Mouse (Mus musculus): ENCODE results near the gene Smo. TPM values are rescaled to one million over a fixed set of nuclear protein-coding genes. Genes with fewer than 3 reads are reported as not detected.

The Smo gene
- polyA plus RNA-seq, 1 experiment, result 4.6 TPM

DNA sequence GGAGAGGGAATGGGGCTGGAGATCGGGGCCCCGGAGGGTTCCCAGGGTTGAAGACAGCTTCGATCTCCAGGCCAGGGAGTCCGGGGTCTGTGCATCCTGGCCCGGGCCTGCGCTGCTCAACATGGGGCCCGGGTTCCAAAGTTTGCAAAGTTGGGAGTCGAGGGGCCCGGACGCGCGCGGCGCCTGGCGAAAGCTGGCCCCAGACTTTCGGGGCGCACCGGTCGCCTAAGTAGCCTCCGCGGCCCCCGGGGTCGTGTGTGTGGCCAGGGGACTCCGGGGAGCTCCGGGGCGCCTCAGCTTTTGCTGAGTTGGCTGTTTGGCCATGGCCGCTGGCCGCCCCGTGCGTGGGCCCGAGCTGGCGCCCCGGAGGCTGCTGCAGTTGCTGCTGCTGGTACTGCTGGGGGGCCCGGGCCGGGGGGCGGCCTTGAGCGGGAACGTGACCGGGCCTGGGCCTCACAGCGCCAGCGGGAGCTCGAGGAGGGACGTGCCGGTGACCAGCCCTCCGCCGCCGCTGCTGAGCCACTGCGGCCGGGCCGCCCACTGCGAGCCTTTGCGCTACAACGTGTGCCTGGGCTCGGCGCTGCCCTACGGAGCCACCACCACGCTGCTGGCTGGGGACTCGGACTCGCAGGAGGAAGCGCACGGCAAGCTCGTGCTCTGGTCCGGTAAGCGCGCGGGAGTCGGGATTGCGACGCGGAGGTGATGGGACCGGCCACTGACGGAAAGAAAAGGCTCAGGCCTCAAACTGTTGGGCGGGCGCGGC is 567 bp downstream of the Smo start:
- peak overlapping the region; percentile 42 for H3K4me3 ChIP-seq (replicated peaks; ENCODE audit: control insufficient read depth, low read depth, low read length)
- under 1% methylated on average over 75 of the region's 75 CpGs for WGBS
- no peaks in the 10 kb centered on the region for H3K4me1 ChIP-seq (ENCODE audit: control insufficient read depth, insufficient read depth, low read length)
- no peak for TF ChIP-seq CTCF (IDR thresholded peaks at IDR 0.05; ENCODE audit: control insufficient read depth, insufficient read depth, low read length)
- TF ChIP-seq POLR2A (IDR thresholded peaks at IDR 0.05; ENCODE audit: borderline replicate concordance, control insufficient read depth, low read depth, low read length), result peak; percentile 45; the same call in 1 of the 2 replicates
- H3K27ac ChIP-seq (ENCODE audit: control insufficient read depth, insufficient read depth, low read depth, low read length, poor library complexity), result peak overlapping the region; percentile 6; the same call in 1 of the 2 replicates

DNA sequence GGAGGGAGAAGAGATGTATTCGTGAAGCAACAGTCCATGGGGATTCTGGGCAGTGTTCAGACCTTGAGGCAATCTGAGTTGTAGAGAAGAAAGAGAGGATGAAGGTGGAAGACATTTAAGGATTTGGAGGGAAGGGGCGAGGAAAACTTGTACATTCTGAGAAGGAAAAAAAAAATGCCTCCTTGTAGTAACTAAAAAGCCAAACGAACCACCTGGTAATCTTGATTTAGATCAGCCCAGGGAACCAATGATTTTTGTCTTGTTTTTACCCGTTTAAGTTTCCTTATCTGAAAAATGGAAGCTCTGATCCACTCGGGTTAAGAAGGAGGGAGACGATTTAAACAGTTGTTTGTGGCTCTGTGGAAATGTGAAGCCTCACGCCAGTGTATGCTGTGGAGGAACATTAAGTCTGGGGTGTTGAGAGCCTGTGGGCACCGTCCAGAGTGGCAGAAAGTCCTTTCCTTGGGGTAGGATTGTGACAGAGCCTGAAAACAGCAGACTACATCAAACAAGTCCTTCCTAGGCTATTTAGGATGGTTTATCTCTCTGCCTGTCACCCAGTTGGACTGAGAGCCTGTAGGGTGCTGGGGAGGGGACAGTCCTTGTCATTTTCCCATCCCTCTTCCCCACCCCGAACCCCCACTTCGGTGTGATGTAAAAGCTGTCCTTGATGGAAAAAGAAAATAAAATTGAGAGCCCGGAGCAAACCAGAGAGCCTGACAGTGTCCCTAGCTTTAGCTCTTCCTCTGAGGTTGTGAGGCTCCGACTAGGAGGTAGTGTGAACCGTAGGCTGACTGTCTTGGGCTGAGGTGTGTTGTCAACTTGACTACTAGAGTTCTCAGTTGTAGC is 1.5 kb downstream of the Smo start:
- Histone ChIP-seq H3K4me3 (replicated peaks; ENCODE audit: control insufficient read depth, low read depth, low read length) (no peak overlapping the region), H3K4me1 (ENCODE audit: control insufficient read depth, insufficient read depth, low read length) (no peaks in the 10 kb centered on the region), H3K27ac (ENCODE audit: control insufficient read depth, insufficient read depth, low read depth, low read length, poor library complexity) (no peak overlapping the region)
- TF ChIP-seq CTCF (IDR thresholded peaks at IDR 0.05; ENCODE audit: control insufficient read depth, insufficient read depth, low read length) (no peak), POLR2A (IDR thresholded peaks at IDR 0.05; ENCODE audit: borderline replicate concordance, control insufficient read depth, low read depth, low read length) (no peak)
- WGBS, result 17% methylated on average over 13 of the region's 13 CpGs

DNA sequence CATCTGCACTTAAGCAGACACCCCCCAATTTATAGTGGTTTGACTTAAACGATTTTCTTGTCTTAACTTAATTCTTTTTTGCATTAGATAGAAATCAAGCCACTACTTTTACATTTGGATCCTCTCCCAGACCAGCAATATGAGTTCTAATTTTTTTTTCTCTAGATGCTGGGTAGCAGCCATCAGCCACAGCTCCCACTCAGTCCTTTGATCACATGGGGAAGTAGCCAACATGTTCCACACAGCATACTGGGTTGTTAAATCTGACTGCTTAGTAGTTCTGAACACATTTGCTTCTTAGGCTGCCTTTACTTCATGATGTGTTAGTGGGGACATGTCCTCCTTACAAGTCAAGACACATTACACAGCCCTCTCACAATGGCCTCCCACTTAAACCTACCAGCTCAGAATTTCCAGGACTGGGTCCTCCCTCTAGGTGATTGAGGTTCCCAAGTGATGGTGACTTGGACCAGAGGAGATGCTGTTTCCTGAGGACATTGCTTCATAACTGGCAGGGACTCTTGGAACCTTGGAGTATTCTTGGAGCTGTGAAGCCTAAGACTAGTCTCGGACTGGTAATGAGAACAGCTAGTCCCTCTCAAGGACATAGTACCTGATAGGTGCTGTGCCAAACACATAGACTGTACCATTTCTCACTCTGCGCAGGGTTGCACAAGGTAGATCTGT is 16.3 kb downstream of the Smo start:
- 0 out of 2 replicates have a peak, but pooled peaks cover 2% of the 10 kb centered on the region for H3K4me1 ChIP-seq (ENCODE audit: control insufficient read depth, insufficient read depth, low read length)
- no peak overlapping the region for H3K4me3 ChIP-seq (replicated peaks; ENCODE audit: control insufficient read depth, low read depth, low read length)
- 76% methylated on average over 3 of the region's 3 CpGs for WGBS
- H3K27ac ChIP-seq (ENCODE audit: control insufficient read depth, insufficient read depth, low read depth, low read length, poor library complexity), result no peak overlapping the region
- TF ChIP-seq CTCF (IDR thresholded peaks at IDR 0.05; ENCODE audit: control insufficient read depth, insufficient read depth, low read length), result no peak
- no peak for TF ChIP-seq POLR2A (IDR thresholded peaks at IDR 0.05; ENCODE audit: borderline replicate concordance, control insufficient read depth, low read depth, low read length)

DNA sequence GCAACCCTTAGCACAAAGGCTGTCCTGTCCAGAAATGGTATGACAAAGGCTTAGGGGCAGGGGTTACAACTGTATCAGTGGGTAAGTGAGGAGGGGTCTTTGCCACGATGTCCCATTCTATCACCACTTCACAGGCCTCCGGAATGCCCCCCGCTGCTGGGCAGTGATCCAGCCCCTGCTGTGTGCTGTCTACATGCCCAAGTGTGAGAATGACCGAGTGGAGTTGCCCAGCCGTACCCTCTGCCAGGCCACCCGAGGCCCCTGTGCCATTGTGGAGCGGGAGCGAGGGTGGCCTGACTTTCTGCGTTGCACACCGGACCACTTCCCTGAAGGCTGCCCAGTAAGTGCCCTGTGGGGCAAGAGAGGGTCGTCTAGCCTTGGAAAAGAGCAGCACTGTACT is 18.0 kb downstream of the Smo start:
- 94% methylated on average over 11 of the region's 11 CpGs for WGBS
- no peak for TF ChIP-seq CTCF (IDR thresholded peaks at IDR 0.05; ENCODE audit: control insufficient read depth, insufficient read depth, low read length)
- TF ChIP-seq POLR2A (IDR thresholded peaks at IDR 0.05; ENCODE audit: borderline replicate concordance, control insufficient read depth, low read depth, low read length), result no peak
- no peak overlapping the region for H3K27ac ChIP-seq (ENCODE audit: control insufficient read depth, insufficient read depth, low read depth, low read length, poor library complexity)
- H3K4me3 ChIP-seq (replicated peaks; ENCODE audit: control insufficient read depth, low read depth, low read length), result no peak overlapping the region
- H3K4me1 ChIP-seq (ENCODE audit: control insufficient read depth, insufficient read depth, low read length), result 0 out of 2 replicates have a peak, but pooled peaks cover 1% of the 10 kb centered on the region

DNA sequence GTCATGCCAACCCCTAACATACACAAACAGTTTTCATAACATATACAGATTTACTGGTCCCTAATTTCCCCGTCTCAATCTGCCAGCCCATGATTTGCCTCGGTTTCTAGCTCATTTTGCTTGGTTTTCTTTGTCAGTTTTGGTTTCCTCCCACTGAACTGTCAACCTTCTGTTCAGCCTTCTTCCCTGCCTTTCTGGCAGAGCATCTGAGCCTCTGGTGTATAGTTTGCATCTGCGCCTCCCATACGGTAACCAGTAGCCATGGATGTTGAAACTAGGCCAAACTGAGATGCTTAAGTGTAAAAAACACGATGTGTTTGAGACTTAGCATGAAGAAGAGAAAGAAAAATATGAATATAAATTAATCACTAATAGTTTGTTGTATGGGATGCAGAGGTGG is 20.7 kb downstream of the Smo start:
- Histone ChIP-seq H3K27ac (ENCODE audit: control insufficient read depth, insufficient read depth, low read depth, low read length, poor library complexity) (no peak overlapping the region), H3K4me1 (ENCODE audit: control insufficient read depth, insufficient read depth, low read length) (no peaks in the 10 kb centered on the region), H3K4me3 (replicated peaks; ENCODE audit: control insufficient read depth, low read depth, low read length) (no peak overlapping the region)
- 79% methylated on average over 5 of the region's 5 CpGs for WGBS
- TF ChIP-seq POLR2A (IDR thresholded peaks at IDR 0.05; ENCODE audit: borderline replicate concordance, control insufficient read depth, low read depth, low read length) (no peak), CTCF (IDR thresholded peaks at IDR 0.05; ENCODE audit: control insufficient read depth, insufficient read depth, low read length) (no peak)

DNA sequence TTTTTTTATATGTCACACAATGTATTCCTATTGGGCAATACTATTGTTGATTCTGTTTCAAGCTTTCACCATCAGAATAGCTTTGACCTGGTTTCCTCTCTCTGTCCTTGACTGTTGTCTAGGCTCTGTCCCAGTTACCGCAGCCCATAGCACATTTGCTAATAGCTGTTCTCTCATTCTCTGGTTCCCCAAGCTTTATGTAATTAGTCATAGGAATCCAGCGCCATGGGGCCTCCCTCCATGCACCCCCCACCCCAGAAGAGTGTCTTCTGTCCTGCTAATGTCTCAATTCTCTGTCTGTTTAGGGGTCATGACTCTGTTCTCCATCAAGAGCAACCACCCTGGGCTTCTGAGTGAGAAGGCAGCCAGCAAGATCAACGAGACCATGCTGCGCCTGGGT is 21.2 kb downstream of the Smo start:
- TF ChIP-seq CTCF (IDR thresholded peaks at IDR 0.05; ENCODE audit: control insufficient read depth, insufficient read depth, low read length) (no peak), POLR2A (IDR thresholded peaks at IDR 0.05; ENCODE audit: borderline replicate concordance, control insufficient read depth, low read depth, low read length) (no peak)
- Histone ChIP-seq H3K4me3 (replicated peaks; ENCODE audit: control insufficient read depth, low read depth, low read length) (no peak overlapping the region), H3K4me1 (ENCODE audit: control insufficient read depth, insufficient read depth, low read length) (no peaks in the 10 kb centered on the region), H3K27ac (ENCODE audit: control insufficient read depth, insufficient read depth, low read depth, low read length, poor library complexity) (no peak overlapping the region)
- 91% methylated on average over 4 of the region's 4 CpGs for WGBS

DNA sequence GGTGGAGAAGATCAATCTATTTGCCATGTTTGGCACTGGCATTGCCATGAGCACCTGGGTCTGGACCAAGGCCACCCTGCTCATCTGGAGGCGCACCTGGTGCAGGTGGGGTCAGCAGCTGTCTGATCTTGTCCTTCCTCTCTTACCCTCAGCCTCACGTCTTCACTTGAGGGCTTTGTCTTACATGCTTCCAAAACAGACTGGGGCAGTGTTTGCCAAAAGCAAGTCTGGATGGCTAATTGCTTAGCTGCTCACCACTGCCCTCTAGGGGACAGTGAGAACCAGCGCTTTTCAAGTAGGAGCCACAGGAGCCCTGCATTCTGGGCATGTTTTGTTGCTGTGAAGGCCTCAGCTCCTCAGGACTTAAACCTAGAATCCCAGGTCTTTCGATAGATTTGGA is 23.1 kb downstream of the Smo start:
- H3K4me3 ChIP-seq (replicated peaks; ENCODE audit: control insufficient read depth, low read depth, low read length), result no peak overlapping the region
- WGBS, result 44% methylated on average over 4 of the region's 4 CpGs
- TF ChIP-seq POLR2A (IDR thresholded peaks at IDR 0.05; ENCODE audit: borderline replicate concordance, control insufficient read depth, low read depth, low read length) (no peak), CTCF (IDR thresholded peaks at IDR 0.05; ENCODE audit: control insufficient read depth, insufficient read depth, low read length) (peak; percentile 81)

More for the DNA sequence above, 23.1 kb downstream of the Smo start:
- Histone ChIP-seq H3K27ac (ENCODE audit: control insufficient read depth, insufficient read depth, low read depth, low read length, poor library complexity) (no peak overlapping the region), H3K4me1 (ENCODE audit: control insufficient read depth, insufficient read depth, low read length) (no peaks in the 10 kb centered on the region)

Data from bone marrow, adult 2 months (tissue).